In genomic region chr2:92330840-92331239, GRCm38 (mm10) we compare ENCODE assay signal across 8 mouse cellular contexts. TPM values are rescaled to one million over a fixed set of nuclear protein-coding genes. Genes with fewer than 3 reads are reported as not detected.
DNase-seq lines count a peak whose midpoint lies in the region; ATAC-seq and TF ChIP-seq lines count a peak whose summit lies in the region.

No protein-coding gene starts in this region.

- no peaks in the 10 kb centered on the region for H3K9me3 ChIP-seq in midbrain, postnatal 0 days (ENCODE audit: low read length)

- TF ChIP-seq CTCF in brain, embryonic 14.5 days (IDR thresholded peaks at IDR 0.05; ENCODE audit: borderline replicate concordance, extremely low read depth, insufficient read depth, insufficient read length), result peak; percentile 67; the same call in 1 of the 2 replicates
- TF ChIP-seq CTCF in midbrain, postnatal 0 days (IDR thresholded peaks at IDR 0.05), result peak; percentile 81

- WGBS in midbrain, postnatal 0 days, result 48% methylated on average over 2 of the region's 2 CpGs

- DNase-seq in heart, adult 8-10 months (ENCODE audit: low spot score), result peak; percentile 39
- no peak for DNase-seq in heart, adult 9 months (ENCODE audit: low spot score in 2 of 2)
- peak; percentile 32 to 37 for DNase-seq in spleen, postnatal 36 days (ENCODE audit: low spot score in 2 of 2)
- DNase-seq in spleen, postnatal 4 days (ENCODE audit: low spot score in 2 of 2), result no peak
- DNase-seq in brain, embryonic 14.5 days (ENCODE audit: low read depth), result peak; percentile 75
- DNase-seq in heart, postnatal 10 days, result peak; percentile 49 to 63
- peak; percentile 77 for DNase-seq in midbrain, postnatal 0 days (ENCODE audit: low spot score)
- no peak for DNase-seq in adrenal gland, adult 8-10 months

- TF ChIP-seq POLR2A in brain, embryonic 14.5 days (IDR thresholded peaks at IDR 0.05; ENCODE audit: borderline replicate concordance, extremely low read depth, insufficient read depth, insufficient read length, poor library complexity, severe bottlenecking), result no peak

- no peak overlapping the region for H3K9ac ChIP-seq in midbrain, postnatal 0 days (replicated peaks; ENCODE audit: low read length, poor library complexity, severe bottlenecking)

- H3K4me1 ChIP-seq in midbrain, postnatal 0 days (ENCODE audit: insufficient read depth, low read length), result no peaks in the 10 kb centered on the region

- no peak overlapping the region for H3K4me2 ChIP-seq in midbrain, postnatal 0 days (ENCODE audit: low read depth, low read length, poor library complexity, severe bottlenecking)

- H3K27me3 ChIP-seq in midbrain, postnatal 0 days (ENCODE audit: insufficient read depth, low read length), result no peaks in the 10 kb centered on the region

- H3K36me3 ChIP-seq in midbrain, postnatal 0 days (ENCODE audit: insufficient read depth, low read length), result peaks cover 32% of the 10 kb centered on the region

- intact Hi-C loops in heart, postnatal 10 days (cut with DNase I), result loop anchor here (2.0 to 10.0 kb wide), 3 partner anchors 34 to 344 kb away; no protein-coding TSS in a partner anchor

- H3K27ac ChIP-seq in midbrain, postnatal 0 days (ENCODE audit: low read depth, low read length), result no peak overlapping the region

- H3K4me3 ChIP-seq in midbrain, postnatal 0 days (ENCODE audit: low read depth, low read length), result no peak overlapping the region

- no peak for ATAC-seq in midbrain, postnatal 0 days (ENCODE audit: low FRiP score)

RNA-seq across cellular contexts. Expression of gene Pex16, which starts 43.6 kb away (rescaled TPM):
- total RNA-seq in heart, adult 8-10 months (2022), result 10 to 100 TPM; 22.2 to 28.5 (median 25.3) TPM
- 37.1 and 47.1 TPM in 2 replicates for polyA plus RNA-seq in brain, embryonic 14.5 days (2012; rRNA removed)
- total RNA-seq in heart, postnatal 10 days (2021), result 10 to 100 TPM; 23.0 to 29.8 TPM
- total RNA-seq in midbrain, postnatal 0 days (2014; rRNA removed), result 23.6 and 31.8 TPM in 2 replicates
- 43.4 and 51.5 TPM in 2 replicates for polyA plus RNA-seq in midbrain, postnatal 0 days (2015; fragmentation: Nextera tagmentation; extraction: Ambion mirVana)
- total RNA-seq in adrenal gland, adult 8-10 months (2022), result 100 to 1,000 TPM in 2 of 4 experiments, 10 to 100 TPM in 2; 63.1 to 281 (median 138) TPM

RNA-seq across cellular contexts. Expression of gene Large2, which starts 43.8 kb away (rescaled TPM):
- under 1 TPM in 1 of 4 experiments, not detected in 3; 0.75 TPM for total RNA-seq in heart, adult 8-10 months (2022)
- polyA plus RNA-seq in brain, embryonic 14.5 days (2012; rRNA removed), result 3.7 and 3.8 TPM in 2 replicates
- total RNA-seq in heart, postnatal 10 days (2021), result under 1 TPM; 0.10 to 0.99 TPM
- total RNA-seq in midbrain, postnatal 0 days (2014; rRNA removed), result 1.4 TPM in 2 replicates
- 1.5 and 1.6 TPM in 2 replicates for polyA plus RNA-seq in midbrain, postnatal 0 days (2015; fragmentation: Nextera tagmentation; extraction: Ambion mirVana)
- 1 to 10 TPM in 3 of 4 experiments, under 1 TPM in 1; 0.40 to 4.6 (median 2.1) TPM for total RNA-seq in adrenal gland, adult 8-10 months (2022)

RNA-seq across cellular contexts. Expression of gene 1700029I15Rik, which starts 51.5 kb away (rescaled TPM):
- total RNA-seq in heart, adult 8-10 months (2022), result 1 to 10 TPM in 2 of 4 experiments, under 1 TPM in 2; 0.26 to 1.5 (median 0.86) TPM
- 3.0 and 3.8 TPM in 2 replicates for polyA plus RNA-seq in brain, embryonic 14.5 days (2012; rRNA removed)
- 1 to 10 TPM; 2.0 to 2.1 TPM for total RNA-seq in heart, postnatal 10 days (2021)
- total RNA-seq in midbrain, postnatal 0 days (2014; rRNA removed), result 0.76 and 8.6 TPM in 2 replicates
- polyA plus RNA-seq in midbrain, postnatal 0 days (2015; fragmentation: Nextera tagmentation; extraction: Ambion mirVana), result 3.1 and 4.7 TPM in 2 replicates
- total RNA-seq in adrenal gland, adult 8-10 months (2022), result 10 to 100 TPM in 2 of 4 experiments, 1 to 10 TPM in 2; 8.0 to 18.6 (median 10.3) TPM

Comparison
In these comparisons a context has a peak if more than half of its experiments do, and no peak if none do; other contexts are left out.
1. DNase-seq: peak in heart, adult 8-10 months (single experiment), spleen, postnatal 36 days (2 of 2), brain, embryonic 14.5 days (single experiment), heart, postnatal 10 days (2 of 2) and midbrain, postnatal 0 days (single experiment); none in heart, adult 9 months (0 of 2), spleen, postnatal 4 days (0 of 2) and adrenal gland, adult 8-10 months (single experiment).